Mouse (Mus musculus): ENCODE results near the gene Fktn. TPM values are rescaled to one million over a fixed set of nuclear protein-coding genes. Genes with fewer than 3 reads are reported as not detected.
"Not testable (repeated sequence)": the region's sequence is repeated elsewhere in the genome, so short reads cannot be mapped to it uniquely, and the experiment has no call there.

Gene Fktn
- 20.7 and 25.0 TPM in 2 replicates for polyA plus RNA-seq (2012; rRNA removed)

DNA sequence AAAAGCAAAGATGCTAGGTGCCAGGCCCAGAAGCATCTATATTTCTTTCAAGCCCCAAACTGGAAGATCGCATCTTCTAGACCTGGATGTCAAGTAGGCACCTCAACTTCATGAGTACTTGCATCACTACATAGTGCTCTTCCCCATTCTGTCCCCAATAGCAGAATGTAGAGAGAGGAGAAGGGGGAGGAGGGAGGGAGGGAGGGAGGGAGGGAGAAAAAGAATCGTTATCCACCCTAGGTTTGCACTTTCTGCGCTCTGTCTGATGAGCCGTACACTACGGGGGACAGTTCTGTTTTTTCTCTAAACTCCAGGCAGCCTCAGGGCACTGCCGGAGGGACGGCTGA, at the start of gene Fktn:
TSS of gene Fktn (plus strand) at position 295 of the 347 bp plus-strand sequence.
- H3K27me3 ChIP-seq (ENCODE audit: control insufficient read depth, insufficient read depth, low read length) = no peaks in the 10 kb centered on the region
- H3K4me1 ChIP-seq (ENCODE audit: control insufficient read depth, insufficient read depth, low read length) = peaks cover 3% of the 10 kb centered on the region; the same call in 1 of the 2 replicates
- no peak for DNase-seq
- TF ChIP-seq POLR2A (IDR thresholded peaks at IDR 0.05; ENCODE audit: borderline replicate concordance, insufficient read depth, low read length) = no peak
- TF ChIP-seq CTCF (IDR thresholded peaks at IDR 0.05; ENCODE audit: borderline replicate concordance, insufficient read depth, low read depth, low read length) = no peak
- peak within 1 kb of the TSS; percentile 68 for H3K27ac ChIP-seq (ENCODE audit: insufficient read depth, low read length)
- WGBS = 2% methylated on average over 7 of the region's 7 CpGs
- peak within 1 kb of the TSS; percentile 80 for H3K4me3 ChIP-seq (replicated peaks; ENCODE audit: insufficient read depth, low read depth, low read length)

DNA sequence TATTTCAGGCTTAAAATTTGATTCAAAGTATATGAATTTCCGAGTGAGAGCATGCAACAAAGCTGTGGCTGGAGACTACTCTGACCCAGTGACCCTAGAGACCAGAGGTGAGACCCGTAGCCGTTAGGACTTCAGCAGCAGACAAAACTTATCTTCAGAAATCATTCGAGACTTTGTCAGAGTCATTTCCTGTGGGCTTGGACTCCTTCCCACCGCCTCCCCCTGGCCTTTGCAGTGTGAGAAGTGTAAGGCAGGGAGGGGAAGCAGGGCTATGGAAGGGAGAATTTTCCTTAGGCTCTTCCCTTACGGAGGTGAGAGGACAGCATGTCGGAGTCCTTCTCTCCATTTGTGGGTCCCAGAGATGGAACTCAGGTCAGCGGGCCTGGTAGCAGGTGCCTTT, 31.7 kb upstream of the Fktn start:
- H3K4me3 ChIP-seq (replicated peaks; ENCODE audit: insufficient read depth, low read depth, low read length) = no peak overlapping the region
- no peak for DNase-seq
- WGBS = 91% methylated on average over 8 of the region's 8 CpGs
- no peak overlapping the region for H3K27ac ChIP-seq (ENCODE audit: insufficient read depth, low read length)
- TF ChIP-seq CTCF (IDR thresholded peaks at IDR 0.05; ENCODE audit: borderline replicate concordance, insufficient read depth, low read depth, low read length) (no peak), POLR2A (IDR thresholded peaks at IDR 0.05; ENCODE audit: borderline replicate concordance, insufficient read depth, low read length) (no peak)
- H3K4me1 ChIP-seq (ENCODE audit: control insufficient read depth, insufficient read depth, low read length) = no peaks in the 10 kb centered on the region
- H3K27me3 ChIP-seq (ENCODE audit: control insufficient read depth, insufficient read depth, low read length) = no peaks in the 10 kb centered on the region

DNA sequence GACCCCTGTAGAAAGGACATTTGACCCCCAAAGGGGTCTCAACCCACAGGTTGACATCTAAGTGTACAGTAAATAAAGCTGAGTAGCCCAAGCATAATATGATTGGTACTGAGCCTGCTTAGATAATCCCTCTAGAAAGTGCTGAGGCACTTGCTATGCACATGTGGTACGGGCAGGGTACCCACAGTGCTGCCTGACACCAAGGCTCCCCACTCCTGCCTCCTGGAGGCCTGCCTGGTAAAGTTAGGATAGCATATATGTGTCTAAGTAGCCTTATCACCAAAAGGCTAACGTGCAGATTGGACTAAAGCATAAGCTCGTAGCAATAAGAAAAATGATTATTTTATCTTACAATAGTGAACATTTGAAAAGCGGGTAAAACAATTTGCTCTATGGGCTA, 24.8 kb upstream of the Fktn start:
- H3K27ac ChIP-seq (ENCODE audit: insufficient read depth, low read length) = no peak overlapping the region
- TF ChIP-seq POLR2A (IDR thresholded peaks at IDR 0.05; ENCODE audit: borderline replicate concordance, insufficient read depth, low read length) (no peak), CTCF (IDR thresholded peaks at IDR 0.05; ENCODE audit: borderline replicate concordance, insufficient read depth, low read depth, low read length) (no peak)
- no peak for DNase-seq
- H3K4me1 ChIP-seq (ENCODE audit: control insufficient read depth, insufficient read depth, low read length) = peaks cover 8% of the 10 kb centered on the region
- 92% methylated on average over 4 of the region's 4 CpGs for WGBS
- H3K4me3 ChIP-seq (replicated peaks; ENCODE audit: insufficient read depth, low read depth, low read length) = no peak overlapping the region
- H3K27me3 ChIP-seq (ENCODE audit: control insufficient read depth, insufficient read depth, low read length) = no peaks in the 10 kb centered on the region

DNA sequence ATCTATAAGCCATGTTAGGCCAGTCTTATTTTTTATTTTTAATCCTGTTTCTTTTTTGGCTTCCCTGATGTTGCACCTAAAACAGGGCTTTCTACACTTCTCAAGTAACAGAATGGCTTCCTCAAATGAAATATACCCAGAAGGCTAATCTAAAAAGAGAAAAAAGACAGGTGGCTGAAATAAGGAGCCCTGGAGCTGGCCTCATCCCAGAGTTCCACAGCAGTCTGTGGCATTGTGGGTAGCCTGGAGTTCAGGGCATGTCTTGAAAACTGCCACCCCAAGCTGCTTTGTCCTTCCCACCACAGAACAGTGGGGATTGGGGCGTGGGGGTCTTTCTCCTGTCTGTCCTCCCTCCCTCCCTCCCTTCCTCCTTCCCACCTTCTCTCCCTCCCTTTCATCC, 22.4 kb upstream of the Fktn start:
- no peak overlapping the region for H3K4me3 ChIP-seq (replicated peaks; ENCODE audit: insufficient read depth, low read depth, low read length)
- WGBS = 13% methylated on average over 1 of the region's 1 CpGs
- H3K4me1 ChIP-seq (ENCODE audit: control insufficient read depth, insufficient read depth, low read length) = peaks cover 8% of the 10 kb centered on the region
- H3K27ac ChIP-seq (ENCODE audit: insufficient read depth, low read length) = peak overlapping the region; percentile 78; the same call in 1 of the 2 replicates
- no peaks in the 10 kb centered on the region for H3K27me3 ChIP-seq (ENCODE audit: control insufficient read depth, insufficient read depth, low read length)
- no peak for TF ChIP-seq CTCF (IDR thresholded peaks at IDR 0.05; ENCODE audit: borderline replicate concordance, insufficient read depth, low read depth, low read length)
- TF ChIP-seq POLR2A (IDR thresholded peaks at IDR 0.05; ENCODE audit: borderline replicate concordance, insufficient read depth, low read length) = no peak
- DNase-seq = peak; percentile 49 to 58

DNA sequence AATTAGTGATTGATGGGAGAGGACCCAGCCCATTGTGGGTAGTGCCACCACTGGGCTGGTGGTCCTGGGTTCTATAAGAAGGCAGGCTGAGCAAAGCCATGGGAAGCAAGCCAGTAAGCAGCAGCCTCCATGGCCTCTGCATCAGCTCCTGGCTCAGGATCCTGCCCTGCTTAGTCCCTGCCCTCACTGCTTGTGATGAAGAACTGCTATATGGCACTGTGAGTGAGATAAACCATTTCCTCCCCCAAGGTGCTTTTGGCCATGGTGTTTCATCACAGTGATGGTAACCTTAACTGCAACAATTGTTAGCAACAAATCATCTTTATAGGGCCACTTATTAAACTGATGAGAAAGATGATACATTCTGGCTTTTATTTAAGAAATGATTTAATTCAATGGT, 4.6 kb upstream of the Fktn start:
- H3K4me1 ChIP-seq (ENCODE audit: control insufficient read depth, insufficient read depth, low read length); DNase-seq; H3K4me3 ChIP-seq (replicated peaks; ENCODE audit: insufficient read depth, low read depth, low read length); H3K27me3 ChIP-seq (ENCODE audit: control insufficient read depth, insufficient read depth, low read length); H3K27ac ChIP-seq (ENCODE audit: insufficient read depth, low read length): not testable (repeated sequence)

DNA sequence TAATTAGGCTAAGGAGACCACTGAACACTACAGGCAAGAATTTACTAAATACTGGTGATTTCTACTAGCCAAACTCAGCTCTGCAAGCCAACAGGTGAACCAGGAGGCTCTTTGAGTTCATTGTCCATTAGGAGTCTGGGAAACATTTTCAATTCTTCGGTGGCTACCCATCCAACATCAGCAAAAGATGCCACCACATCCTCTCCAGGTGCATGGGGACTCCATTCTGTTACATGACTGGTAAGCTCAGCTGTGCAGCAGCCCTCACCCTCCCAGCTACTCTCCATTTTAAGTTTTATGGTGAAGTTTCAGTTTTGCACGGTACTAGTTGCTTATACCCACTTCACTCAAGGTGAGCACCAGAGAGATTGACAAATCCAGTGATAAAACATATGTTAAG, 3.8 kb upstream of the Fktn start:
- Histone ChIP-seq H3K27me3 (ENCODE audit: control insufficient read depth, insufficient read depth, low read length) (no peaks in the 10 kb centered on the region), H3K4me1 (ENCODE audit: control insufficient read depth, insufficient read depth, low read length) (no peaks in the 10 kb centered on the region; the same call in 1 of the 2 replicates), H3K27ac (ENCODE audit: insufficient read depth, low read length) (no peak overlapping the region), H3K4me3 (replicated peaks; ENCODE audit: insufficient read depth, low read depth, low read length) (no peak overlapping the region)
- no peak for DNase-seq
- TF ChIP-seq CTCF (IDR thresholded peaks at IDR 0.05; ENCODE audit: borderline replicate concordance, insufficient read depth, low read depth, low read length) (no peak), POLR2A (IDR thresholded peaks at IDR 0.05; ENCODE audit: borderline replicate concordance, insufficient read depth, low read length) (no peak)
- 95% methylated on average over 2 of the region's 2 CpGs for WGBS

DNA sequence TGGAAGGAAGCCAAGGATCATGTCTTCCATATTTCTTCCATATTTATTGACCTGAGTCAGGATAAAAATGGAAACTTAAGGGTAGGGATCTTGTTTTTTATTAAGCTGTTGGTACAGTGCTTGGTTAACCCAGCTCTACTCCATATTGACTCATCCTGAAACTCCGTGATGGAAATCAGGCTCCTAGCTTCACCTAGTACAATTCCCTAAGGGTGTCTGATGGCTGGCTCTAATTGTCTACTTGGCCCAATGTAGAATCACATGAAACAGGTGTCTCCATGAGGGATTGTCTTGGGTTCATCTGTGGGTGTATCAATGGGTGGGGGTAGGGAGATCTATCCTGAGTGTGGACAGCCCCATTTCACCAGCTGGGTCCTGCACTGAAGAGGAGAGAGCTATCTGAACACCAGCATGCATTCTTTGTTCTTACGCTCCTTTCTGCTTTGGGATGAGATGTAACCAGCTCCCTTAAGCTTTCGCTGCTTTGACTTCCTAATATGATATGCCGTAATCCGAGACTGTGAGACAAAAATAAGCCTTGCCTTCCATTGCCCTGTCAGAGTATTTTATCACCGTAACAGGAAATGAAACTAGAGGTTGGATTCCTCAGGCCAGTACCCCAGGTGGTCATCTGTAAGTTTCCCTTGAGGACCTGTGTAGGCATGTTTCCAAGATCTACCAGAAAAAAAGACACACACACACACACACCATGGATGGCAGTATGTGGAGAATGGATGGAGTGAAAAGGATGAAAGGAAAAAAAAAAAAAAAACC, 3.1 kb upstream of the Fktn start:
- no peak overlapping the region for H3K27ac ChIP-seq (ENCODE audit: insufficient read depth, low read length)
- no peaks in the 10 kb centered on the region for H3K27me3 ChIP-seq (ENCODE audit: control insufficient read depth, insufficient read depth, low read length)
- TF ChIP-seq POLR2A (IDR thresholded peaks at IDR 0.05; ENCODE audit: borderline replicate concordance, insufficient read depth, low read length) (no peak), CTCF (IDR thresholded peaks at IDR 0.05; ENCODE audit: borderline replicate concordance, insufficient read depth, low read depth, low read length) (no peak)
- H3K4me3 ChIP-seq (replicated peaks; ENCODE audit: insufficient read depth, low read depth, low read length) = no peak overlapping the region
- H3K4me1 ChIP-seq (ENCODE audit: control insufficient read depth, insufficient read depth, low read length) = peaks cover 3% of the 10 kb centered on the region; the same call in 1 of the 2 replicates
- WGBS = 88% methylated on average over 6 of the region's 6 CpGs
- DNase-seq = no peak

DNA sequence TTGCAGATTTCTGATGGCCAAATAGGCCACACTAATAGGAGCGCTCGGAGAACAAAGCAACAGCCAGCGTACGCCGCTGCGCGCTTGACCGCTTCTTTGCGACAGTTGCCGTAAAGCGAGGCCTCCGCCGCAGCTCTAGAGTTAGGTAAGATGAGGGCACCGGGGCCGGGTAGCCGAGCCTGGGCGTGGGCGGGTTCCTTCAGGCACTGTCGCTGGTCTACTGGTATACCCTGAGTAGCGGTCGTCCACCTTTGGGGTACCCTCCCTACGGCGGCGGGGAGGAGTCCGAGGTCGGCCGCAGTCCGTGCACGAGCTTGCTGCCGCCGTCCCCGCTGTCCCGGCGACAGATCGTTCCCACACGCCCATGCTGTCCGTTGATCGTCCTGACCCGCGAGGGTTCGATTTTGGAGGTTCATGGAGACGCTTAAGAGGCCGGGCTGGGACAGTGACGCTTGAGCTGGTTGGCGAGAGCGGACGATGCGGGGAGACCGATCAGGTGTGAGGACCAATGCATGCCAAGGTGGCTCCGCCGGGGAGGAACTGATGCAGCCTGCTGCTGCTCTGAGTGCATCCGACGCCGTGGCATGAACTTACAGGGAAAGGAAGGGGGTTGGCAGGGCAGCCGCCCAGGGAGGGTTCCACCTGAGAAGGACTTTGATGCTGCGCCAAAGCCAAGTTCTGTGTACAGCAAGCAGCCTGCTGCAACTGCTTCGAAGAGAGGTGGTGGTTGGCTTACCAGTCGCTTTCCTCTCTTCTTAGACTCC, 435 bp downstream of the Fktn start:
- TF ChIP-seq POLR2A (IDR thresholded peaks at IDR 0.05; ENCODE audit: borderline replicate concordance, insufficient read depth, low read length) (peak; percentile 79), CTCF (IDR thresholded peaks at IDR 0.05; ENCODE audit: borderline replicate concordance, insufficient read depth, low read depth, low read length) (no peak)
- H3K27me3 ChIP-seq (ENCODE audit: control insufficient read depth, insufficient read depth, low read length) = no peaks in the 10 kb centered on the region
- peak overlapping the region; percentile 80 for H3K4me3 ChIP-seq (replicated peaks; ENCODE audit: insufficient read depth, low read depth, low read length)
- WGBS = 4% methylated on average over 58 of the region's 58 CpGs
- peak; percentile 92 to 93 for DNase-seq
- H3K27ac ChIP-seq (ENCODE audit: insufficient read depth, low read length) = peak overlapping the region; percentile 68
- H3K4me1 ChIP-seq (ENCODE audit: control insufficient read depth, insufficient read depth, low read length) = peaks cover 3% of the 10 kb centered on the region; the same call in 1 of the 2 replicates

All from cerebellum, adult 2 months (tissue).